Mouse (Mus musculus): ENCODE data around the gene Slc6a13.

- no peak for TF ChIP-seq GATA1 (IDR thresholded peaks at IDR 0.05; ENCODE audit: borderline replicate concordance, low read length)
- TF ChIP-seq FLI1 (IDR thresholded peaks at IDR 0.05; ENCODE audit: low read length): no peak
Observed at GRCm38 (mm10) chr6:121363956-121364355, 63.9 kb downstream of the Slc6a13 start.

Measured in megakaryocyte, embryonic 14.5 days (primary cell).